Mouse (Mus musculus) frontal cortex, postnatal 14 days (tissue): Measurements from ENCODE around the gene Scrn1.

Experiments
- DNase-seq, 2 experiments: peaks; one replicate each; pipeline ENCODE4 v3.0.0; 2022; ENCODE audit warnings: low spot score in 2 of 2

The Scrn1 gene

DNA sequence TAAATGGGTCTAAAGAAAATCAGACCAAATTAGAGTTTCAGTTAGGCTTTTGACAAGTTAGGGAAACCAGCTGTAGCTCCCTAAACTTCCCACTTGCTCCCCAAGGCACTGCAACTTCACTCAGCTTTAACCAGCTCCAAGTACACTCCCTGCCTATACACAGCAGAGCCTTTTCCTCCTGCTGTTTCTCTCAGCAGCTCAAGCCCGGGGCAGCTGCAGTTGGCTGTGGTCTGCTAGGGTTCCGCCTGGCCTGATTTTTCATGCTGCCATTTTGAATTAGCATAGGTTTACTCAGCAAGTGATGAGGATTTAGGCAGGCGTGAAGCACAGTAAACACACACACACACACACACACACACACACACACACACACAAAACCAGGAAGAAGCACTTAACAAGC, 1.3 kb downstream of the Scrn1 start:
- no peak for DNase-seq

DNA sequence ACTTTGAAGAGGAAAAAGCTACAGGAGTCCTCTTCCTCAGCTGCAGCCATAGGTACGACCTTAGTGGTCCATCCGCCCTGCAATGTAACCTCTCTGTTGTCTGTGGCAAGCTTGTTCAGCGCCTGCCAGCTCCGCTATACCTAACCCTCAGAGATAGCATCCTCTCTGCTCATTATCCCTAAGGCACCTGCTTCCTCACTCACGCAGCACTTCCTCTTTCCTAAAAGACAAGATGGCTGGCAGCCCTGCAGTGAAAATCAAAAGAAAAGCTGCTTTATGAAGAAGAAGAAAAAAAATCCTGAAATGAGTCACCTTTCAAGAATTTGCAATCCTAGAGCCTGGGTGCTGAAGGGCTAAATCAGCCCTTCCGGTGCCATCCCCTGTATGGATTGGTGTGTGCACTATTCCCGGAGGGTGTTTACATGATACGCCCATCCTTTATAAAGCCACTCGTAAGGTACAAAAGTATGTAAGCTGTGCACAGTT, 1.7 kb downstream of the Scrn1 start:
- no peak for DNase-seq

DNA sequence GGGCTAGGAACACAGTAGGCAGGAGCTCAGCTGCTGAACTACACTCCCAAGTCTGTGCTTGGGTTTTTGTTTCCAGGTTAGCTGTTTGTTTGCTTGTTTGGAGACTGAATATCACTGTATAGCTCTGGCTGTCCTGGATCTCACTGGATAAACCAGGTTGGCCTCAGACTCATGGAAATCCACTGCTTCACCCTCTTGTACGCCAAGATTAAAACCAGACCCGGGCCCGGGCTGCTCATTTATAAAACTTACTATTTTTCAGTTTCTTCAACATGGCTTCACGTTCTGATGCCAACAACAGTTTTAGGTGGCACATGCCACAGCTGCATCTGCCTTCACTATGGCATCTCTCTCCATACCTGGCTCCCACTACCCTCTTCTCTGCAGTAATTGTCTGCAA, 2.7 kb downstream of the Scrn1 start:
- DNase-seq = no peak

DNA sequence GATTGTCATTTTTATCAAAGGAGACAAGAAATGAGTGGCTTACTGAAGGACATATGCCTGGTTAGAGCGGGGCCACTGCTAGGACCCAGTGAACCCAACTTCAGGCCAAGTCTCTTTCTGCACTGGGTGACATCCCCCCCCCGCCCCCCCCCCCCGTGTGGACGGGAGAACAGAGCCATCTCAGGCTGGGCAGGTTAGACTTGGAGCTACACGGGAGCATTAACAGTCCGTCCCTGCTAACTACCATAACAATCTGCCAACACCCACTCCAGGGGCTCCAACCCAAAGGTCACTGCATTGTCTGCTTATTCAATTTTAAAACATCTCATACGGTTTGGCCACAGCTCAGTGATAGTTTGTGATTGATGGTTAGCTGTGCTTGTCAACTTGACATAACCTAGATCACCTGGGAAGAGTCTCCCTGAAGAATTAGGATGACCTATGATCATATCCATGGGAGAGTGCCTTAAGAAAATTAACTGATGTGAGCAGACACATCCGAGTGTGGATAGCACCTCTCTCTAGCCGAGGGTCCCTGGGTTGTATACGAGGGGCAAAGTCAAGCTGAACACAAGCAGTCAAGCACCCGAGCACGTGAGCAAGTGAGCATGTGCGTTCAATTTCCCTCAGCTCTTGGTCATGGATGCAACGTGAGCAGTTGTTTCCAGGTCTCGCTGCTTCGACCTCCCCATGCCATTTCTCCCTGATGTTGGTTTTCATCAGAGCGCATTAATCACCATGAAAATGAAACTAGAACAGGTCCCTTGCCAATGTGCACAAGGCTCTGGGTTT, 4.1 kb downstream of the Scrn1 start:
- no peak for DNase-seq

DNA sequence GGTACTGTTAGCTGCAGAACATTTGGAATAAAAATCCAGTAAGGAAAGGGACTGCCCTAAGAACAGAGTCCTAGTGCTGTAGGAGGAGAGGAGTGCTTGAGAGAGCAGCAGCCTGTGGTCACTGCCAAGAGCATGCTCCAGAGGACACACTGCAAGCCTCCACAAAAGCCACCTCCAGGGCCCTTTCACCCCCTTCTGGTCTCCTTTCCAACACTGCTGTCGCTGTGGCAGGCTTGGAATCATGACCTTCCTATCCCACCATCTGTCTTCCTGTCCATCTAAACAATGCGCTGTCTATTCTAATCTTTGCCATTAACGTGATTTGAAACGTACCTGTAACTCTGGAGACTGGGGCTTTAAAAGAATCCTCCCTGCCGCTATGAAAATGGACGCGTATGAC, 7.8 kb downstream of the Scrn1 start:
- DNase-seq = no peak

DNA sequence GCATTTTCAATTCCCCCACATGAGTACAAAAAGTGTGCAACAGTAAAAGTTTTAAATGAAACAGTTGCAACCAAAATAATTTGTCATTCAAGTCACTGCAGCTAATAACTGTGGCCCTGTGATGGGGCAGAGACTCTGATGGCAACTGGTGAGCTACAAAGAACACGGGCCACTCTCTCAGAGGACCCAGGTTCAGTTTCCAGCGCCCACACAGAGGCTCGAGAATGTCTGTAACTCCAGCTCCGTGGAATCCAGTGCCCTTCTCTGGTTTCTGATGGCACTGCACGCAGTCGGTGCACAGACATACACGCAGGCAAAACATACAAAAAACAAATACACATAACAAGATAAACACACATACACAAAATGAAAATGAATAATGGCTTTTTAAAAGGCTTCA, 8.6 kb downstream of the Scrn1 start:
- no peak for DNase-seq

DNA sequence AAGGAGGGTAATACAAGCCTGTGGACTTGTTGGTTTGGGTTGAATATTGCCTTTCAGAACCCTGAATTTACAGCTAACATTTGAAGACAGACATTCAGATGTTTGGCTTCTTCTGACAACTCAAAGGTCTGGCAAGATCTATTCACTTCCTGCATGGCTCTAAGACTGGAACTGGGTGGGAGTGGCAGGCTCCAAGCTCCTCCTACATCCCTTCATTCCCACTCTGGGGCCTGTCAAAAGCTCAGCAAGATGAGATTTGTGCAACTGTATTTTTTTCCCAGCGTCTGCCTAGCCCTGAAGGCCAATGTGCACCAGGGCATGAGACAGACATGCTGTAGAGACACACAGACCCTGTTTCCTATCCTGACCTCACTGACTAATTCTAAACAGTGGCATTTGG, 10.5 kb downstream of the Scrn1 start:
- DNase-seq = no peak

DNA sequence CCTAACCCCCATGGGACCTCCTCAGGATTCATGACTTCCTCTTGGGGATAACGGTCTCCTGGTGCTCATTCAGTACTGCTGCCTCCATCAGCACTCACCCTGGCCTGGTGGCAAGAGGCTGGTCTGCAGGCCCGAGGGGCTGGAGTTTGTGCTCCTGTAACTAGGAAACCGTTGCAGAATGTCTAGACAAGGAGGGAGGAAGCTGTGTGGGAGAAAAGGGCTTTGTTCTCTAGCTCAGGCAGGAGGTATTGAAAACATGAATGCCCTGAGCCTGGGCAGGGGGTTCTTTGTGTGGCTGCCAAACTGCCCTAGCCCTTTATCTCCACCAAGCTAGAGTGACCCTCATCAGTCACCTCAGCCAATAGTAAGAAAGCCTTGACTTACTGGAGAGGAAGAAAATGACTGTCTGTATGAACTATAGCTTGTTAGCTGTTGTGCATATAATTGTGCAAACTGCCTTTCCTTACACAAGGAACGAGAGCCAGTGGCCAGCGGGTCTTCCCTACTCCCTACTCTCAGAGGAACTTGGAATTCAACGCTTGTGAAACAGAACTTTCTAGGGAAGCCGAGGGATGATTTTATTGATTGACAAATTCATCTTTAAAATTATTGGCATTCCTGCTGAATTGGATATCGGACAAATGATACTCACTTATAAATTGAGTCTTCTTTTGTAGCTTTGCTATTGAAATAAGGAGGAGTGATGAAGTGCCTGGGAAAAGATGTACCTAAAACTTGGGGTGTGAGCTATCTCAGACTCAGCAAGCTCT, 11.8 kb downstream of the Scrn1 start:
- DNase-seq = no peak

DNA sequence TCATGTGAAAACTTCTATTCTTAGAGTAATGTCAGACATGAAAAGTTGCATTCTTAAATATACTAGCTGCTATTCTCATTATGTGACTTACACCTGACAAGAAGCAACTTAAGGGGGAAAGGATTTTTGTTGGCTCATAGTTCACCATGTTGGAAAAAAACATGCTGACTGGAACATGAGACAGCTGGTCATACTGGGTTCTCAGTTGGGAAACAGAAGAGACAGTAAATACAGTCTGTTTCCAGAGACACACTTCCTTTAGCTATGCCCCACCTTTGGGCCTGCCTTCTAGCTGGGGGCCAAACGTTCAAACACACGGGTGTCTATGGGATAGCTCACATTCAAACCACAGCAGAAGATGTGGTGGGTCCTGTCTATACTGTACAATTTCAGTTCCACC, 12.7 kb downstream of the Scrn1 start:
- DNase-seq = no peak

DNA sequence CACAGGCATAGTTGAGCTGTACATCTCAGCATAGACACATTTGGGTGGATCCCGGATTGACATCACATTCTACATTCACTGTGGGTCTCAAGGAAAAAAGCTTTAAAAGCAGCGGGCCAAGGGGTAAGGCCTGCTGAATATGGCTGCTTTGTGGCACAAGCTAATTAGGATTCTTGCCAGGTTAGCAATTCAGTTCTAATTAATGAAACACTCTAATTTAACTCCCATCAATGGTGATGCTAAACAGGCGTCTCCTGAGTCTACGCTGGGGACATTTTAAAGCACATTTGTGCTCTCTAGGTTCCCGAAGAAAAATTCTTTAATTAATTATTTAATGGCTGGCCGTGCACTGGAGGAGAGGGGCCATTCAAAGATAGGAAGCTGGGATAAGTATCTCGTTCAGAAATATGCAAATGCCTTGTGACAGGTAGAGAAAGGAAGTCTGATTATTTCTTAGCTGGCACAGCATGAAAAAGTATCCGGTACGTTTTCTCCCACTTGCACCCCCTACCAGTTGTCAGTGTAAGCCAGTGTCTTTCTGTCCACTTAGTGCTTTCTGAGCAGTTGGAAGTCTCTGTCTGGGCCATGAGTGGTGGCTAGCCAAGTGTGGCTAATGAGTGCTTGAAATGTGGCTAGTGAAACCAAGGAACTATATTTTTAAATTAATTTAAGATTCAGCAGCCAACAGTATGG, 13.4 kb downstream of the Scrn1 start:
- no peak for DNase-seq

DNA sequence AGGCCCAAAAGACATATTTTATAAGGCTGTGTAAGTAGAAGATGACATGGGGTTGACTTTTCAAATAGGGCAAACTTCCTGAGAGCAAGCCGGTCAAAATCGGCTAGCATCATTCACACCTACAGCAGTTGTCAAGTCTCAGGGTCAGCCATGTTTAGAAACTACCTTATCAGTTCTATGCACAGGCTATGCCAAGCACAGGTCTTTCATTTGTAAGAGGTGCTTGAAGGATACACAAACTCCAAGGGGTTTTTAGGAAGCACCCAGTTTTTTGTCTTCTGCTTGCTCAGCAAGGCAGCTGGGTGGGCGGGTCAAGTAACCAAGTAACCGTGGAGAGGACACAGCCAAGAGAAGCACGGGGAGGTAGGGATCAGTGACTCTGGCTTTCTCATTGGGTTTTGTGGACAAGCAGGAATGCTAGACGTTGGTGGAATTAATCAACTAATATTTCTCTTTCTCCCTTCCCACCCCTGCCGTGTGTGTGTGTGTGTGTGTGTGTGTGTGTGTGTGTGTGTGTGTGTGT, 15.4 kb downstream of the Scrn1 start:
- no peak for DNase-seq

DNA sequence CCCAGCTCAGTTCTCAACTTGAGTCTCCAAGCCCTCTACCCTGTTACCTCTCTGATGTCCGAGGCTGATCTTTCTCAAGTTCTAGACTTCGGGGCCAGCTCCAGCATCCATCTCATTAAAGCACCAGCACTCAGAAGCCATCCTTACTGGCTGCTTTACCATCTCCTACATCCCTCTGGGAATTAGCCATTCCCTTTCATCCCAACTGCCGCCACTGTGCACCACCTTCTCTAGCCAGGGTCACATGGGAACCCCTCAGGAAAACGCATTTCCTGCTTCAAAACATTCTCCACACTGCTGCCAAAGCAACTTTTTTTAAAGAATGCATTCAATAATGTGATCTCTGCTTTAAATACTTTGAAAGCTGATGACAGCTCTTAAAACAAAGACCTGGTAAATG, 17.0 kb downstream of the Scrn1 start:
- DNase-seq = no peak

DNA sequence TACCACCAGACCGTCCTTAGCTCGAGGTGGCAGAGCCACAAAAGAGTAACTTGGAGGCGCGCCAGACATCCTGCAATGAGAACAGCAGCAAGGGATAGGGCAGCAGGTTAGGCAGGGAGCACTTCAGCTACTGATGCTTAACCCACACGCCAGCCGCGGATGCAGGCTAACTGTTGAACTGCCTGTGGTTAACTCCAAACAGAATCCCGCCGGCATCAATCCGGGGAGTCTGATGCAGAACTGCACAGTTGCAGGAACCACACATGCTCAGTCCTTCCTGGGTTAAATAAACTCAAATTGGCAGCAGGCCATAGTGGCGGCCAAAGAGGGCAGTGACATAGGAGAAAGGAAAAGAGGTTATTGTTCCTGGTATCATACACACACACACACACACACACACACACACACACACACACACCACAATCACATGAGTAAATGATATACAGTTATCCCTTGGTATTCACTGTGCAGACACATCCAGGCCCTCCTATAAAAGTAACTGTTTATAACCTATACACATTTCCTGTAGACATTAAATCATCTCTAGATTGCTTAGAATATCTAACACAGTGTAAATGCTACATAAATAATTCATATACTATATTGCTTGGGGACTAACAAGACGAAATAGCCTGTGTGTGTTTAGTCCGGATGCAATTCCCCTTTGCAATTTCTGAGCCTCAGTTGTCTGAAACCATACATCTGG, 17.8 kb downstream of the Scrn1 start:
- no peak for DNase-seq

DNA sequence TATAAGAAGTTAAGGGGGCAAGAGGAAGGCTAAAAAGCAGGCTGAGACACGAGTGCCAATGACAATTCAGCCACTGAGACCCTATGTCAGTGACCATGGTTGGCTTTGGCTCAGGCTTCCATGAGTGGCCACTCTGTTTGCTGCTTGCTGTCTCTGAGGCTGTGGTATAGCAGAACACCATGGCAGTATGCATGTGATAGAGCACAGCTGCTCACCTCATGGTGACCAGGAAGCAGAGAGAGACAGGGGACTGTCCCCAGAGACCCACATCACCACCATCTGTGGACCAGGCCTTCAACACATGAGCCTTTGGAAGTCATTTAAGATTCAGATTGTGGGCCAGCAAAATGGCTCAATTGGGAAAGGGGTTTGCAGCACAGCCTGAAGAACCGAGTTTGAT, 22.6 kb downstream of the Scrn1 start:
- no peak for DNase-seq

DNA sequence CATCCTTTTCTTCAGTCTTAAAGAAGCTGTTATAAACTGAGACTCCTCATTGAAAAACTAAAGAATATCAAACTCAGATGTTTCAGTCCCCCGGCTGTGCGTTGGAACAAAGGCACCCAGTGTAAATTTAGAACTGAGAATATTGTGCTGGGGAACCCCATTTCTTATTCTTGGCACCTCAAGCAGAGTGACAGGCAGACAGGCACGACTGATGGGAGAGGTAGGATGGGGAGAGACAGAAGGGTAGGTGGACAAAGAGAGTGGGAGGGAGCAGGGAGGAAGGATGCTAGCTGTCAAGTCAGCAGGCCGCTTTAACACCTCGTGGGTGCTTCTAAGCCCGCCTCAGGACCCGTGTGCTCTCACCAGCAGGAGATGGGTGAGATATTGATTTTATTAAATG, 23.5 kb downstream of the Scrn1 start:
- no peak for DNase-seq

DNA sequence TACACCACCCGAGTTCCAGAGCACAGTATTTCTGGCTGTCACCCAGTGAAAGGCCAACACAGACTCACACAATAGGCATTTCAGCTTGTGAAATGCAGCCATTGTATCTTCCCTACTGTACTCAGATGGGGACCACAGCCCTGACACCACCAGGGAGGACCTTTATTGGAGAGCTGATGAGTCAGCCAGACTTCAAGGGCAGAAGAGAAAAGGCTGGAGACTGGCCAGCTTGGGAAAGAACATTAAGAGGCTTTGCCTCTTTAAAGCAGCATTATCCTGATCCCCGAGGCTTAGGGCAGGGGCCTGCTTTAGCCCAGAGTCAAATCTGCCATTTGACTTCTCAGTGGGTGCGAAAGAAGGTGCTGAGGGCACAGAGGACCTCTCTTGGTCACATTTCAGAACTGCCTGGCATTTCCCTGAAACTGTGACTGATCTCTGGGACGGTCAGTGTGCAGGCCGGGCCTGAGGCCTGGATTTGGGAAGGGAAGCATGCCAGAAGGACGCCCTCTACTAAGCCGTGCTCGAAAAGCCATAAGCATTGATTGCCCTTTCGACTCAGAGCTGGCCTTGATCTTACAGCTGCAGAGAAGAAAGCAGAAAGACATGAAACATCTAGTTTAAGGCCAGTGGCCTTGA, 25.9 kb downstream of the Scrn1 start:
- DNase-seq = no peak

DNA sequence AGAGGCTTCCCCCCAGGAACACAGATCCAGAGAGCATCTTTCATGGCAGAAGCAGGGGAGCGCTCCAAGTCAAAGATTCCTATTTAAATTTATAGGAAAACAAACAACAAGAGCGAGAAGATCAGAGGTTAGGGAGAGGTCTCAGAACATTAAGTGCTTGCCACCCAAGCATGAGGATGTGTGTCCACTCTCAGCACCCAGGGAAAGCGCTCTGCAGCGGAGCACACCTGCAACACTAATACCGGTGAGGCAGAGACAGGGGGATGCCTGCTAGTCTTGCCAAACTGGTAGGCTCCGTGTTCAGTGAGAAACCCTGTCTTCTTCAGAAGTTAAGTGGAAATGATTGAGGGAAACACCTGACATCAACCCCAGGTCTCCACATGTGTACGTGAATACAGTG, 26.9 kb downstream of the Scrn1 start:
- DNase-seq = no peak

DNA sequence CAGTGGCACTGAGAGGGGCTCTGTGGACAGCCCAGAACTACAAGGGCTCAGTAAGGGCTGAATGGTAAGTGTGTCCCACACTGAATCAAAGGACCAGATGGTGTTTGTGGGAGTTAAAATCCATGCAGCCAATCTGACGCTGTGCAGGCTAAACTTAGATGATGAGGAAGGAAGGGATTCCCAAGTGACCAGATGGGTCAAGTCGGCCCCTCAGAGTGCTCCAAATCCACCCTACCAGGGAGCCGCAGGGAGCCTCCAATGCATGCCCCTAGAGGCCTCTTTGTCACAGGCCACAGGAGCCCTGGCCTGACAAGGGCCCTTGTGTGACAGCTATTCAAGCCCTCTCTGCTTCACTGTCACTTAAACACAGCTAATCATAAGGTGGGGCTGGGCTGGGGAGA, 27.5 kb downstream of the Scrn1 start:
- DNase-seq = no peak

DNA sequence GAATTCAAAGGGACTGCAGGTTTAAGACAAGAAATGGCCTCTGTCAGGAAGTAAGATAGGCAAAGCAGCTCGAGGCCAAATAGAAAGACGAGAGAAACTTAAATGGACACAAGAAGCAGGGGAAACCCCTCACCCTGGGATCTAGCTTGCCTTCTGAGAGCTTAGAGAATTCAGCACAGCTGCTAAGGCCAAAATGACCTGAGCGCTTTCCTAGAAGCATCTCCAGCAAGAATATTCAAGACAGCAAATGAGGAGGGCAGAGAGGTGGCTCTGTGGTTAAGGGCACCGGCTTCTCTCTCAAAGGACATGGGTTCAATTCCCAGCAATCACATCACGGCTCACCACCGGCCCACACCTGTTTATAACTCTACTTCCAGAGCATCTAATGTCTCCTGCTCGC, 29.2 kb downstream of the Scrn1 start:
- DNase-seq = no peak

DNA sequence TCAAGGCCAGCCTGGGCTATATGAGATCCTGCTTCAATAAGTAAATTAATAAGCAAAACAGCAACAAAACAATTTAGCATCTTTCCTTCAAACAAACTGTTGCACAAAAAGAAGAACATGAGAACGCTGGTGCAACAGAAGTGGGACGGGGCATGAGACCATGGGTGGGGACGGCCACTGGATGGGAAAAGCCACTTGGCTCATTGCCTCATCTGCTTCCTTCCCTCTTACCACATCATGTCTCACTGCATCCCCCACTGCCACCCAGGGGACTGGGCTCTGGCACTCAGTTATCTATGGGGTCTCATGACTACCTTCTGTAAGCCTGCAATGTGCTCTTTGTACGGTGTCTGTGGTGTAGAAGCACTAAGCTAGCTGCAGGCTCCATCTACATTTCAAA, 30.8 kb downstream of the Scrn1 start:
- DNase-seq = no peak

DNA sequence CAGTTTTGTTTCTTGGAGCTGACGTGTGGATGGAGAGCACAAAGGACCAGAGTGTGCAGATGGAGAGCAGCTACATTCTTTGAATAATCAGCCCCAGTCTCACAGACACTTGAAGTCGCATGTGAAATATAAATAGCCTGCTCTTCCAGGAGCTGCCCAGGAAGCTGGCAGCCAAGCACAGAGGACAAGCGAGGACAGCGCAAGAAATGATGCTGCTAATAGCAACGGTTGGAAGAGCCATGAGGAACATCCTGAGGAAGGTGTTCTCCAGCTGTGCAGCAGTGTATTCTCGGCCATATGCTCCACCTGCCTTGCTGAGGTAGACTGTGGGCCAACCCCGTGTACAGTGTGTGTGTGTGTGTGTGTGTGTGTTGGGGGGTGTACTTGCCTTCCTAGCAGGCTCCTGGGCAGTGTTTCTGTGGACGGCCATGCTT, 35.2 kb downstream of the Scrn1 start:
- DNase-seq = no peak
